ENCODE assay signal across 8 mouse cellular contexts in genomic region chr4:117551144-117552000, GRCm38 (mm10). TPM values are rescaled to one million over a fixed set of nuclear protein-coding genes. Genes with fewer than 3 reads are reported as not detected.
DNase-seq lines count a peak whose midpoint lies in the region; ATAC-seq lines count a peak whose summit lies in the region.

No protein-coding gene starts in this region.

- H3K9me3 ChIP-seq in neural tube, embryonic 11.5 days (ENCODE audit: control insufficient read depth, low read length) = no peaks in the 10 kb centered on the region
- H3K9me3 ChIP-seq in forebrain, embryonic 13.5 days (replicated peaks) = no peaks in the 10 kb centered on the region
- H3K9me3 ChIP-seq in neural tube, embryonic 14.5 days (ENCODE audit: control insufficient read depth, low read length) = no peaks in the 10 kb centered on the region

- no peak overlapping the region for H3K27ac ChIP-seq in neural tube, embryonic 11.5 days (ENCODE audit: low read depth, low read length)
- 0 out of 2 replicates have a peak overlapping the region, but pooled peaks have one; percentile 78 for H3K27ac ChIP-seq in forebrain, embryonic 13.5 days
- H3K27ac ChIP-seq in neural tube, embryonic 14.5 days (ENCODE audit: low read depth, low read length) = no peak overlapping the region

- peaks cover 9% of the 10 kb centered on the region; the same call in 1 of the 2 replicates for H3K4me1 ChIP-seq in neural tube, embryonic 11.5 days (ENCODE audit: control insufficient read depth, insufficient read depth, low read length)
- peaks cover 33% of the 10 kb centered on the region for H3K4me1 ChIP-seq in forebrain, embryonic 13.5 days
- peaks cover 11% of the 10 kb centered on the region; the same call in 1 of the 2 replicates for H3K4me1 ChIP-seq in neural tube, embryonic 14.5 days (ENCODE audit: control insufficient read depth, insufficient read depth, low read length)

- H3K27me3 ChIP-seq in neural tube, embryonic 11.5 days (ENCODE audit: control insufficient read depth, insufficient read depth, low read length) = no peaks in the 10 kb centered on the region
- H3K27me3 ChIP-seq in forebrain, embryonic 13.5 days = no peaks in the 10 kb centered on the region
- no peaks in the 10 kb centered on the region for H3K27me3 ChIP-seq in neural tube, embryonic 14.5 days (ENCODE audit: control insufficient read depth, insufficient read depth, low read length)

- no peak overlapping the region; the same call in 1 of the 2 replicates for H3K9ac ChIP-seq in neural tube, embryonic 11.5 days (ENCODE audit: low read length)
- H3K9ac ChIP-seq in forebrain, embryonic 13.5 days = peak overlapping the region; percentile 82
- H3K9ac ChIP-seq in neural tube, embryonic 14.5 days (replicated peaks; ENCODE audit: low read depth, low read length) = no peak overlapping the region

- no peaks in the 10 kb centered on the region for H3K36me3 ChIP-seq in neural tube, embryonic 11.5 days (ENCODE audit: control insufficient read depth, insufficient read depth, low read length)
- no peaks in the 10 kb centered on the region for H3K36me3 ChIP-seq in forebrain, embryonic 13.5 days (ENCODE audit: poor library complexity, severe bottlenecking)
- no peaks in the 10 kb centered on the region for H3K36me3 ChIP-seq in neural tube, embryonic 14.5 days (ENCODE audit: control insufficient read depth, insufficient read depth, low read length)

- 47% methylated on average over 8 of the region's 8 CpGs for WGBS in neural tube, embryonic 11.5 days
- WGBS in forebrain, embryonic 13.5 days = 70% methylated on average over 8 of the region's 8 CpGs
- 42% methylated on average over 8 of the region's 8 CpGs for WGBS in neural tube, embryonic 14.5 days

- no peak for ATAC-seq in neural tube, embryonic 11.5 days (ENCODE audit: insufficient read depth, low FRiP score, low TSS enrichment)
- ATAC-seq in forebrain, embryonic 13.5 days = no peak
- ATAC-seq in neural tube, embryonic 14.5 days (ENCODE audit: low read depth) = no peak

- H3K4me2 ChIP-seq in neural tube, embryonic 11.5 days (ENCODE audit: low read depth) = peak overlapping the region; percentile 79
- peak overlapping the region; percentile 88 for H3K4me2 ChIP-seq in forebrain, embryonic 13.5 days
- peak overlapping the region; percentile 90 for H3K4me2 ChIP-seq in neural tube, embryonic 14.5 days (ENCODE audit: low read depth, low read length)

- DNase-seq in neural tube, embryonic 11.5 days (ENCODE audit: low spot score) = no peak
- DNase-seq in neural tube, embryonic 10.5 days (ENCODE audit: extremely low spot score, low spot score) = no peak
- peak; percentile 34 to 52 for DNase-seq in kidney, postnatal 4 days
- no peak for DNase-seq in layer of hippocampus, adult 18-20 months (ENCODE audit: low spot score in 2 of 2)
- DNase-seq in cerebellum, postnatal 25 days = no peak
- DNase-seq in lung, postnatal 25 days (ENCODE audit: low spot score) = no peak

- peak overlapping the region; percentile 89 for H3K4me3 ChIP-seq in neural tube, embryonic 11.5 days (ENCODE audit: low read depth, low read length)
- H3K4me3 ChIP-seq in forebrain, embryonic 13.5 days = peak overlapping the region; percentile 84
- peak overlapping the region; percentile 74 for H3K4me3 ChIP-seq in neural tube, embryonic 14.5 days (ENCODE audit: low read depth, low read length)

RNA-seq across cellular contexts. Expression of gene Eri3, which starts 1.2 kb away (rescaled TPM):
- polyA plus RNA-seq in neural tube, embryonic 11.5 days (2014; fragmentation: Nextera tagmentation; extraction: Ambion mirVana) = 130 and 135 TPM in 2 replicates
- 186 and 188 TPM in 2 replicates for polyA plus RNA-seq in forebrain, embryonic 13.5 days (2015; fragmentation: Nextera tagmentation; extraction: Ambion mirVana)
- polyA plus RNA-seq in neural tube, embryonic 14.5 days (2014; fragmentation: Nextera tagmentation; extraction: Ambion mirVana) = 210 and 291 TPM in 2 replicates
- total RNA-seq in layer of hippocampus, adult 18-20 months (2021) = 100 to 1,000 TPM; 200 to 214 TPM

RNA-seq across cellular contexts. Expression of gene Rnf220, which starts 54.5 kb away (rescaled TPM):
- polyA plus RNA-seq in neural tube, embryonic 11.5 days (2014; fragmentation: Nextera tagmentation; extraction: Ambion mirVana) = 73.5 and 76.8 TPM in 2 replicates
- polyA plus RNA-seq in forebrain, embryonic 13.5 days (2015; fragmentation: Nextera tagmentation; extraction: Ambion mirVana) = 115 and 120 TPM in 2 replicates
- 73.4 and 83.9 TPM in 2 replicates for polyA plus RNA-seq in neural tube, embryonic 14.5 days (2014; fragmentation: Nextera tagmentation; extraction: Ambion mirVana)
- 100 to 1,000 TPM; 188 to 194 TPM for total RNA-seq in layer of hippocampus, adult 18-20 months (2021)

Comparison
In these comparisons a context has a peak if more than half of its experiments do, and no peak if none do; other contexts are left out.
1. DNase-seq: peak in kidney, postnatal 4 days (2 of 2); none in neural tube, embryonic 11.5 days (single experiment), neural tube, embryonic 10.5 days (single experiment), layer of hippocampus, adult 18-20 months (0 of 2), cerebellum, postnatal 25 days (0 of 2) and lung, postnatal 25 days (single experiment).
2. Peak in every context shown above with its lines, with median percentiles within 50 percentile points of each other: H3K4me2 ChIP-seq and H3K4me3 ChIP-seq.